Mouse (Mus musculus) forelimb bud, embryonic 11.5 days (tissue): ENCODE data around the gene Cmya5.
A peak's percentile ranks its signal among the peaks of the same experiment; 100 is the strongest.
"Not testable (repeated sequence)": the region's sequence is repeated elsewhere in the genome, so short reads cannot be mapped to it uniquely, and the experiment has no call there.

Experiments used
- DNase-seq: peaks from one replicate; pipeline ENCODE4 v3.0.0-alpha.2; 2012; ENCODE audit warnings: low read depth, low spot score

Gene Cmya5

GRCm38 (mm10) chr13:93144336-93145167 is at the start of gene Cmya5:
Gene Cmya5 (minus strand): TSS chr13:93144724.
- peak; percentile 44 for DNase-seq

DNA sequence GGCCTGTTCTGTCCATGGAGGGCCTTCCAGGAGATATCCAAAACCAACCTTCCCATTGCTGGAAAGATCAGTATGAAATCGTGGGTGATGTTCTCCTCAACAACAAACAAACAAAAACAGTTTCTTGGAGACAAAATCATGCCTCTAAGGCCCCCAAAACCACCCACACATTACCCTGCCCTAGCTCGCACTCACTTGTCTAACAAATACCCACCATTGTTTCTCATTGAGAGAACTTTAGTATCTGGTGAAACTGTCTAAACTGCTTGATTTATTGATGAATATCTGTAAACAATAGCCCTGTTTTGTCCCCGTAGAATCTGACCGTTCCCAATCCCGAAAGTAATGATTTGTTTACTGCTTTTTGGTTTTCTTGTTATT is 48.1 kb upstream of the Cmya5 start:
- DNase-seq: no peak

DNA sequence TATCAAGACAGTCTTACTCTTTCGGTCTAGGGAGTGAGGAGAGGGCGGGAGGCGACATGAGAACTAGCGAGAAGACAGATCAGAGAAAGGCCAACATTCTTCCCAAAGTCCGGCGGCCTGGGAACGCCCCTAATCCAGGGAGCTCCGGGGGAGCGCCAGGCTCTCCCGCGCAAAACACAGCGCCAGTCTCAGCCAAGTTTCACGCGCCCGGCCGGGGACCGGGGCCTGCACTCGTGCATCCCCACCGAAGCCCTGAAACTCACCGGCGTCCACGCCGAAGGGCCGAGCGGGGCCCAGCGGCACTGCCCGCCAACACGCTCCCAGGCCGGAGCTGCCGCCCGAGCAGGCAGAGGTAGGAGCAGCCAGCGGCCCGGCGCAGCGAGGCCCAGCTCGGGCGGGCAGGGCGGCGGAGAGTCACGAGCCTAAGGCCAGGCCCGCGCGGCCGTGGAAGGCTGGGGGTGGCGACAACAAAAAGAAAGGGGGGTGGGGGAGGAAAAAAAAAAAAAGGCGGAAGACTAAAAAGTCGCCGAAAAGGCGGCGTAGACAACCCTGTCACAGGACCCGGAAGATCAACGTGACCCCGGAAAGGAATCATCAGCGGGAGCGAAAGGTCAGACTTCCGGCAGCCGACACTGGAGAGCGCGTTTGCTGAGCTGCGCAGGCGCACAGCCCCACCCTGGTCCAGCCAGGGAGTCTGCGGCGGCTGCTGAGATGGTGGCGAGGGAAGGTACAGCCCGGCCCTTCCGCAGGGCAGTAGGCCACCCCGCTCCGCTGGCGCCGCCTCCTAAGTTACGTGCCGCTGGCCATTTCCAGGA is 47.5 kb upstream of the Cmya5 start, which contains the start of gene Tent2:
Gene Tent2 (minus strand): TSS at position 555 of the 815 bp plus-strand sequence.
- DNase-seq: peak; percentile 97

- DNase-seq: no peak
These were observed 44.9 kb upstream of the Cmya5 start for GRCm38 (mm10) chr13:93189416-93189815.

DNA sequence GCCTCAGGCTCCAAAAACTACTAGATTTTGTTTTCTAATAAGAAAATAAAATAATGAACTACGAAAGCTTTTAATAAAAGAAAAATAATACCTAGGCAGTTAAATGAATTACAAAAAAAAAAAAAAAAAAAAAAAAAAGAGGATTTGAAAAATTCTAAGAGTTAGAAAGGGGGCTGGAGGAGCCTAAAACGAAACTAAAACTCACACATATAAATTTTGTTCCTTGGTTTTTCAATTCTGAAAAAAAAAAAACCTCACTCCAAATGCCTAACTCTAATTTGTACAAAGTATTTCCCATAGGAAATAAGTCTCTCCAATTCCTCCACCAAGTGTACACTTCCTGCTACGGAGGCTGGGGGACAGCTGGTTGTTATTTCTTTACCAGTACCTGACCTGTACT is 44.2 kb upstream of the Cmya5 start:
- no peak for DNase-seq

- not testable (repeated sequence) for DNase-seq
These were observed 43.3 kb upstream of the Cmya5 start for GRCm38 (mm10) chr13:93187792-93188191.

GRCm38 (mm10) chr13:93180351-93180750 is 35.8 kb upstream of the Cmya5 start:
- no peak for DNase-seq

DNA sequence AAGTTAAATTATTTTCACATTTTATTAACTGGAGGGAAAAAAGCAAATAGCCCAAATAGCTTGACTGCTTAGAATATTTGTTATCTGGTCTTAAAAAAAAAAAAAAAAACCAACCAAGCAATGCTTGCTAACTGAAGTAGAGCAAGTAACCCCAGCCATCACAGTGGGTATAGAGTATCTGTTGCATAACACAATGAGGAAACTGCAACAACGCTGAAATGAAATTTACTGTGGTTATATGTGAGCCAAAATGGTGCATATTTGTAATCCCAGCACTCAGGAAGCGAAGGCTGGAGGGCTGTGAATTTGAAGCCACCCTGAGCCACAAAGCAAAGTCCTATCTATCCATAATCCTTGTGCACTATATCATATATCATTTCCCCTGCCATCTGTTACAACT is 35.0 kb upstream of the Cmya5 start:
- no peak for DNase-seq

- DNase-seq: no peak
These were observed 33.0 kb upstream of the Cmya5 start for GRCm38 (mm10) chr13:93177571-93177970.

DNA sequence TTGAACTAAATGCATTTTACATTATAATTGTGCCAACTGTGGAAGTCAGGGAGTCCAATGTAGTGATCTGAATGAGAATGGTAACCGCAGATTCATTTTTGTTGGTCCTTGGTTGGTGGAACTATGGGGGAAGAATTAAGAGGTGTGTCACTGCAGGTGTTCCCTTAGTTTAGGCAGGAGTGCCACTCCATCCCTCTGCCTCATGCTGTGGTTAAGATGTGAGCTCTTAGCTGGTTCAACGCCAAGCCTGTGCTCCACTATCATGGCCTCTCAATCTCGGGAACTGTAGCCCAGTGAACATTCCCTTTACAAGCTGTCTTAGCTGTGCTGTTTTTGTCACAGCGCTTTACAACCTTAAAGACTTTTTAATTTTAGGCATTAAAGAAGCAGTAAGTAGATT is 18.8 kb upstream of the Cmya5 start:
- no peak for DNase-seq

DNA sequence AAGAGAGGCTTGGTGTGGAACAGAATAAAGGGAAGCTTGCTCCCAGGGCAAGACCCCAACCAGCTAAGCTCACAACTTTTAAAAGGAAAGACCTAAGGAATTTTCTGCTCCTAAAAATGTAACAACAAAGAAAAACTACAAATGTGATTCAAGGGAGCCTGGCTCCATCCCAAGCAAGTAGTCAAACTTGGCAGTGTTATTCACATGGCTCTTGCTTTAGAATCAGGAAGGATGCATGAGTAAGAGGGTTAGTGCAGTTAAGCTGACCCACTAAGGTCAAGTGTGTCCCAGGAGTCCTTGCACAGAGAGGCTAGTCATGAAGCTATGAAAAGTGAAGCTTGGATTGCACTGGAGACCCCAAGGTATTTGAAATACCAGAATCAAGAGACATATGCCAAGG is 17.9 kb upstream of the Cmya5 start:
- DNase-seq: no peak

DNA sequence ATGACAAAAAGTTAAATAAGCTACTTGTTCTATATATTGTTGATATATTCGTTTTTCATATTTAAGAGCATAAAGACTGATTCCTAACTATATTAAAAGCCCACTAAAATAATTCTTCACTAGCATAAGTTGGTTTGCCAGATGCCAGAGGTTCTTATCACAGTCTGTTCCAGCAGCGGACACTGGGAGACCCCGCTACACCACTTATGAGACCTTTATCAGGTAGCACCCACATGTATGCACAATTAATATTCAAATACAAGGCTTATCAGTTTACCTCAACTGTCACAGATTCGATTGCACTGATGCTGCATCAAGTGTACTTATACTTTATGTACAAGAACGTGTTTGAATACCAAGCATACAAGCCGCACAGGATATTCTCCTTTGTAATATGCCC is 13.7 kb upstream of the Cmya5 start:
- no peak for DNase-seq

GRCm38 (mm10) chr13:93153280-93153679 is 8.8 kb upstream of the Cmya5 start:
- no peak for DNase-seq

- no peak for DNase-seq
These were observed 673 bp downstream of the Cmya5 start for GRCm38 (mm10) chr13:93143819-93144283.

- no peak for DNase-seq
These were observed 3.3 kb downstream of the Cmya5 start for GRCm38 (mm10) chr13:93141184-93141583.

- no peak for DNase-seq
These were observed 6.5 kb downstream of the Cmya5 start for GRCm38 (mm10) chr13:93138059-93138458.

GRCm38 (mm10) chr13:93137098-93137497 is 7.4 kb downstream of the Cmya5 start:
- no peak for DNase-seq

DNA sequence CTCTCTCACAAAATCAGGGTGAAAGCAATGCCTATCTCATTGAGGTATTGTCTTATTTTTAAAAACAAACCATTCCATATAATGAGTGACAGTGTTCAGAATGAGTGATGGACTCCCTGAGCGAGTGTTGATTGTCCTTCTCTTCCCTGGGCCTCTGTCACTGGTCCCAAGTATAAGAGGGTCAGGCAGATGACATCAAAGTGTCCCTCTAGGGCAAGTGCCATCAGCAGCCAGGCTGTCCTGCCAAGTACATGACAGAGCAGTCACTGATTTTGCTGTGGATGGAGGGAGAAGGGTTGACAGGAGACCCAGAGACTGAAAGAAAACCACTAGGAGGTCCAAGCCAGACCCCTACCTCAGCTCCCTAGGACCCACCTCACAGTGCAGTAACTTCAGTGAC is 8.3 kb downstream of the Cmya5 start:
- no peak for DNase-seq

- DNase-seq: no peak
These were observed 9.0 kb downstream of the Cmya5 start for GRCm38 (mm10) chr13:93135501-93135900.

GRCm38 (mm10) chr13:93130674-93131073 is 13.8 kb downstream of the Cmya5 start:
- no peak for DNase-seq

- no peak for DNase-seq
These were observed 15.6 kb downstream of the Cmya5 start for GRCm38 (mm10) chr13:93128961-93129360.

DNA sequence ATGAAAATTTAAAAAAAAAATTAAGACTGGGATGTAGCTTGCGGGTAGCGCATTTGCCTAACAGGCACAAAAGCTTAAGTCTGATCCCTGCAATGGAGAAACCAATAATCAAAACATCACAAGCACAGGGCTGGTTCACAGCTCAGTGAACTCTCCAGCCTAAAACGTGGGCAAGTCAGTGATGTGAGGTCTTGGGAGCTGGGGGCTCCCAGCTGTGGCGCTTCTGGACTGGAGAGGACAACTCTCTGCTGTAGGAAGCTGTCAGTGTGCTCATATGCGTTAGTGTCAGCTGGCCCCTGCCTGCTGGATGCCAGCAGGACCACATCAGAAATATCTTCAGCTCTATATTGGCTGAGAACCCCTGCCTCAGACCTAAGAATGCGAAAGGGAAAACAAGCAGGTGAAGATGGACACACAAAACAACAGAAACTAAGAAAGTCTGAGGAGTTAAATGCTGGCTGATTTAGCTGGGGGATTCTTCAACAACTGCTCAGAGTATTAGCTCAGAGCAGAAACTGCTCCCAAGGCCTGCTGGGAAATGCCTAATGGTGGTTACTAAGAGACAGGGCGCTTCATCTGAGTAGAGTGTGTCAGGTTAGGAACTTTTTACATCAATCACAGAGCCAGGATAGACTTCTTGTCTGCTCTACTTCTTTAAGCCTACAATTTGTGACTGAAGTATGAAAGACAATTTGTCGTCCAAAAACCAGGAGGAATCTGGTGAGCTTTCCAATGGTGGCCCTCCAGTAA is 16.2 kb downstream of the Cmya5 start:
- no peak for DNase-seq
